8 mouse cellular contexts compared by ENCODE assay signal in genomic region chr7:89843533-89843932, GRCm38 (mm10). TPM values are rescaled to one million over a fixed set of nuclear protein-coding genes. Genes with fewer than 3 reads are reported as not detected.
DNase-seq lines count a peak whose midpoint lies in the region; ATAC-seq and TF ChIP-seq lines count a peak whose summit lies in the region.

No protein-coding gene starts in this region.

- peak; percentile 56 for TF ChIP-seq CTCF in cortical plate, adult 2 months (IDR thresholded peaks at IDR 0.05; ENCODE audit: extremely low read depth, insufficient read depth, low read length)

- peaks cover 5% of the 10 kb centered on the region; the same call in 1 of the 2 replicates for H3K27me3 ChIP-seq in kidney, embryonic 15.5 days

- no peak overlapping the region for H3K27ac ChIP-seq in kidney, embryonic 15.5 days
- H3K27ac ChIP-seq in cortical plate, adult 2 months (ENCODE audit: insufficient read depth, low read length) = no peak overlapping the region

- H3K4me1 ChIP-seq in kidney, embryonic 15.5 days = 0 out of 2 replicates have a peak, but pooled peaks cover 3% of the 10 kb centered on the region
- no peaks in the 10 kb centered on the region for H3K4me1 ChIP-seq in cortical plate, adult 2 months (ENCODE audit: control insufficient read depth, insufficient read depth, low read length)

- 31% methylated on average over 6 of the region's 6 CpGs for WGBS in kidney, embryonic 15.5 days

- no peak for TF ChIP-seq POLR2A in cortical plate, adult 2 months (IDR thresholded peaks at IDR 0.05; ENCODE audit: extremely low read depth, insufficient read depth, low read length)

- no peak overlapping the region for H3K4me2 ChIP-seq in kidney, embryonic 15.5 days

- no peak overlapping the region for H3K4me3 ChIP-seq in kidney, embryonic 15.5 days (replicated peaks)
- H3K4me3 ChIP-seq in cortical plate, adult 2 months (ENCODE audit: insufficient read depth, low read length) = no peak overlapping the region

- no peaks in the 10 kb centered on the region for H3K36me3 ChIP-seq in kidney, embryonic 15.5 days

- no peak overlapping the region for H3K9ac ChIP-seq in kidney, embryonic 15.5 days

- H3K9me3 ChIP-seq in kidney, embryonic 15.5 days (replicated peaks) = no peaks in the 10 kb centered on the region

- peak; percentile 62 for DNase-seq in adrenal gland, postnatal 14 days
- DNase-seq in adrenal gland, adult 2 months = no peak
- DNase-seq in kidney, adult 9 months = peak; percentile 53
- DNase-seq in B cell, adult 2 months = peak; percentile 51 to 55
- peak; percentile 17 for DNase-seq in naive thymus-derived CD4-positive, alpha-beta T cell, adult 2 months (ENCODE audit: low read depth)
- no peak for DNase-seq in right cerebral cortex, postnatal 25 days

- no peak for ATAC-seq in kidney, embryonic 15.5 days (replicated peaks; ENCODE audit: low FRiP score)

RNA-seq across cellular contexts. Expression of gene Ccdc81, which starts 59.9 kb away (rescaled TPM):
- 0.11 TPM in 2 replicates for total RNA-seq in adrenal gland, postnatal 14 days (2021)
- total RNA-seq in adrenal gland, adult 2 months (2021) = under 1 TPM; 0.14 to 0.28 TPM
- not detected in 2 replicates for polyA plus RNA-seq in adrenal gland, adult 2 months (2012; rRNA removed)
- 0.08 and 0.24 TPM in 2 replicates for polyA plus RNA-seq in kidney, embryonic 15.5 days (2015; fragmentation: Nextera tagmentation; extraction: Ambion mirVana)
- polyA plus RNA-seq in cortical plate, adult 2 months (2012; rRNA removed) = 0.79 and 1.5 TPM in 2 replicates

Comparison
In these comparisons a context has a peak if more than half of its experiments do, and no peak if none do; other contexts are left out.
1. DNase-seq: peak in adrenal gland, postnatal 14 days (single experiment), kidney, adult 9 months (single experiment), B cell, adult 2 months (2 of 2) and naive thymus-derived CD4-positive, alpha-beta T cell, adult 2 months (single experiment); none in adrenal gland, adult 2 months (single experiment) and right cerebral cortex, postnatal 25 days (single experiment).